Mouse (Mus musculus) thymus, adult 2 months (tissue): ENCODE data around the gene Kcng1. TPM values are rescaled to one million over a fixed set of nuclear protein-coding genes. Genes with fewer than 3 reads are reported as not detected.

Source experiments
- DNase-seq: peaks from one replicate; pipeline ENCODE4 v3.0.0; 2021
- H3K27ac ChIP-seq: fragments of 200-500 bp; 2 replicates; pipeline ENCODE4 v1.5.1; 2012; ENCODE audit warnings: low read length, control low read depth; ENCODE audit not compliant: control insufficient read depth, insufficient read depth
- H3K27me3 ChIP-seq: fragments of 200-500 bp; 2 replicates; pipeline ENCODE4 v1.6.1; 2012; ENCODE audit warnings: mild to moderate bottlenecking, low read length, moderate library complexity, mixed read lengths; ENCODE audit not compliant: control insufficient read depth, insufficient read depth
- H3K36me3 ChIP-seq: fragments of 200-500 bp; 2 replicates; pipeline ENCODE4 v1.6.1; 2012; ENCODE audit warnings: mild to moderate bottlenecking, low read length, moderate library complexity; ENCODE audit not compliant: control insufficient read depth, insufficient read depth
- H3K4me1 ChIP-seq: fragments of 200-500 bp; replicated peaks from 2 replicates; pipeline ENCODE4 v1.6.1; 2012; ENCODE audit warnings: low read length; ENCODE audit not compliant: control insufficient read depth, insufficient read depth
- H3K4me3 ChIP-seq: fragments of 200-500 bp; 2 replicates; pipeline ENCODE4 v1.5.1; 2012; ENCODE audit warnings: mild to moderate bottlenecking, low read length, control low read depth, moderate library complexity; ENCODE audit not compliant: control insufficient read depth, insufficient read depth
- CTCF ChIP-seq: fragments of 200-500 bp; IDR thresholded peaks from 2 replicates; pipeline ENCODE4 v1.5.1; 2012; ENCODE audit warnings: mild to moderate bottlenecking, control low read depth, low read length, moderate library complexity, borderline replicate concordance; ENCODE audit not compliant: control insufficient read depth, poor library complexity, insufficient read depth; ENCODE audit errors: extremely low read depth
- POLR2A ChIP-seq: fragments of 200-500 bp; IDR thresholded peaks from 2 replicates; pipeline ENCODE4 v1.6.1; 2012; ENCODE audit warnings: mild to moderate bottlenecking, low read length, control low read depth, moderate library complexity; ENCODE audit not compliant: control insufficient read depth, poor library complexity, insufficient read depth; ENCODE audit errors: extremely low read depth
- WGBS: fragments of 180-500 bp; shearing (Covaris S2); methylation state at CpG from one replicate; pipeline ENCODE4 v1.1.7; 2018; 5-methylcytosine and 5-hydroxymethylcytosine counted together
- polyA plus RNA-seq: library from polyadenylated mRNA; depleted of rRNA; stranded (reverse); fragments of >200 nt; gene quantifications from 2 replicates; pipeline ENCODE4 v1.2.3, GENCODE M21; 2012; rRNA removed

Gene Kcng1
- polyA plus RNA-seq, 1 experiment: 0.01 TPM

DNA sequence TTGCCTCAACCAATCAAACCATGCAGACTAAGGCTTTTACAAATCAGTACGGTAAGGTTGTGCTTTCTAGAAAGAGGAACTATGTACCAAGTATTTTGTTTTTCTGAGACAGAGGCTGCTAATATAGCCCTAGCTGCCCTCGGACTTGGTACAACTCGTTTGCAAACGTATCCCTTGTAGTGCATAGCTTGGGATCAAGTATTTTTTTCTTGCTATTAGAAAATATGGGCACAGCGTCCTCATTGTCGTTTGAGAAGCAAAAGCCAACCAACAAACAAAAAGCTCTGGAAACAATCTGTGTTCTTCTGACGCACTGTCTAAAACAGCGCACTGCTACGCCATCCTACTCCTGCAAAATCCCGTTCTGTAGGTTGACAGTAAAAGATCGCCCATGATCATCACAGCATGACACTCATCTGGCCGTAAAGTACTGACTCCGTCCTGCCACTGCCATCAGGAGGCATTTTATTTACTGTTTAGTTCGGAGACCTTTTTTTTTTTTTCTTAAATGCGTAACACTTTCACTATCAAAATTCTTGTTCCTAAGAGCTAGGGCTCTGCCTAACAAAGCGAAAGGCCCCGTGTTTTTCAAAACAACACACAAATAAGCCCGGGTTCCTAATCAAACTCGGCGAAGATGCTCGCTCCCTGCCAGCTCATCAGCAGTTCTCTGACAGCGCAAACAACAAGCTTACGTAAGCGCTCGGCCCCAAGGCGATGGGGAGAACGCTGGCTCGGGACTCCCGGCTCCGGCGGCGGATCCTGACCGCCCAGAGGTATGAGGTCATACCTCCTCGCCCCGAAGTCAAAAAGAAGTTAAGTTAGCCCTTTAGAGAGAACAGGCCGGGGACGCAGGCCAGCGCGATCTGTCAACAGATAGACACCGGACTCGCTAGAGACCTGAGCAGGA, 52.2 kb downstream of the Kcng1 start:
- H3K36me3 ChIP-seq: peaks cover 22% of the 10 kb centered on the region
- H3K4me3 ChIP-seq: peak overlapping the region; percentile 92
- H3K27ac ChIP-seq: no peak overlapping the region
- peaks cover 17% of the 10 kb centered on the region for H3K4me1 ChIP-seq
- DNase-seq: no peak
- 7% methylated on average over 41 of the region's 41 CpGs for WGBS
- H3K27me3 ChIP-seq: no peaks in the 10 kb centered on the region
- TF ChIP-seq CTCF (no peak), POLR2A (no peak)

GRCm38 (mm10) chr2:168223326-168223725, 58.2 kb downstream of the Kcng1 start:
- peaks cover 72% of the 10 kb centered on the region for H3K36me3 ChIP-seq

GRCm38 (mm10) chr2:168213788-168214397, 67.6 kb downstream of the Kcng1 start:
- Histone ChIP-seq H3K4me1 (no peaks in the 10 kb centered on the region), H3K27me3 (no peaks in the 10 kb centered on the region), H3K27ac (no peak overlapping the region), H3K4me3 (no peak overlapping the region), H3K36me3 (peaks cover 46% of the 10 kb centered on the region)
- WGBS: 66% methylated on average over 5 of the region's 5 CpGs
- DNase-seq: no peak
- TF ChIP-seq CTCF (no peak), POLR2A (no peak)

More at GRCm38 (mm10) chr2:168223326-168223725, 58.2 kb downstream of the Kcng1 start:
- H3K27me3 ChIP-seq: no peaks in the 10 kb centered on the region
- peaks cover under 1% of the 10 kb centered on the region; the same call in 1 of the 2 replicates for H3K4me1 ChIP-seq
- no peak overlapping the region for H3K4me3 ChIP-seq
- TF ChIP-seq POLR2A (no peak), CTCF (no peak)
- H3K27ac ChIP-seq: no peak overlapping the region
- WGBS: 98% methylated on average over 6 of the region's 6 CpGs
- DNase-seq: no peak

Other genes starting within 250 kb of the Kcng1 start
- 3.4 and 4.2 TPM in 2 replicates for gene Pard6b, start 200.7 kb downstream of the Kcng1 start, polyA plus RNA-seq
- 36.0 and 44.6 TPM in 2 replicates for gene Adnp, start 74.6 kb downstream of the Kcng1 start, polyA plus RNA-seq
- 0.50 and 3.8 TPM in 2 replicates for gene Gm20716, start 51.4 kb downstream of the Kcng1 start, polyA plus RNA-seq
- 29.5 and 33.6 TPM in 2 replicates for gene Dpm1, start 51.1 kb downstream of the Kcng1 start, polyA plus RNA-seq
- gene Mocs3, start 51.1 kb downstream of the Kcng1 start, polyA plus RNA-seq: 27.4 and 44.0 TPM in 2 replicates